Mouse (Mus musculus) stomach, embryonic 14.5 days (tissue): ENCODE measurements around the gene Tusc2. TPM values are rescaled to one million over a fixed set of nuclear protein-coding genes. Genes with fewer than 3 reads are reported as not detected.

Experiments
- ATAC-seq: fragments of 200-750 bp; cut with Nextera tagmentation; 2 replicates; pipeline ENCODE4 v1.8.0; 2017; ENCODE audit warnings: low read depth, moderate TSS enrichment; ENCODE audit not compliant: insufficient number of reproducible peaks, insufficient read depth, low FRiP score
- H3K27ac ChIP-seq: fragments of 300-500 bp; sonication (generic); 2 replicates; pipeline ENCODE4 v1.5.1; 2014; ENCODE audit warnings: mild to moderate bottlenecking, low read length, moderate library complexity, mixed read lengths
- H3K27me3 ChIP-seq: fragments of 300-500 bp; sonication (generic); 2 replicates; pipeline ENCODE4 v1.6.1; 2014; ENCODE audit warnings: low read length, control low read depth, mixed read lengths; ENCODE audit not compliant: control insufficient read depth, insufficient read depth
- H3K36me3 ChIP-seq: fragments of 300-500 bp; sonication (generic); 2 replicates; pipeline ENCODE4 v1.6.1; 2014; ENCODE audit warnings: mild to moderate bottlenecking, control low read depth, low read length, moderate library complexity, mixed read lengths; ENCODE audit not compliant: control insufficient read depth, insufficient read depth
- H3K4me1 ChIP-seq: fragments of 300-500 bp; sonication (generic); 2 replicates; pipeline ENCODE4 v1.6.1; 2014; ENCODE audit warnings: low read length, control low read depth, mixed read lengths; ENCODE audit not compliant: control insufficient read depth, insufficient read depth
- H3K4me2 ChIP-seq: fragments of 300-500 bp; sonication (generic); replicated peaks from 2 replicates; pipeline ENCODE4 v1.6.1; 2014; ENCODE audit warnings: low read depth, low read length, control low read depth
- H3K4me3 ChIP-seq: fragments of 300-500 bp; sonication (generic); 2 replicates; pipeline ENCODE4 v1.5.1; 2014; ENCODE audit warnings: low read depth, low read length, control low read depth
- H3K9ac ChIP-seq: fragments of 300-500 bp; sonication (generic); replicated peaks from 2 replicates; pipeline ENCODE4 v1.6.1; 2014; ENCODE audit warnings: low read depth, mild to moderate bottlenecking, control low read depth, low read length, moderate library complexity, mixed read lengths
- H3K9me3 ChIP-seq: fragments of 300-500 bp; sonication (generic); 2 replicates; pipeline ENCODE4 v1.6.1; 2016; ENCODE audit warnings: low read depth, low read length, control low read depth; ENCODE audit not compliant: control insufficient read depth
- WGBS: fragments of 180-500 bp; shearing (Covaris S2); extraction: QIAGEN DNeasy Blood & Tissue Kit; methylation state at CpG from one replicate; pipeline ENCODE4 v1.1.7; 2014; 5-methylcytosine and 5-hydroxymethylcytosine counted together
- polyA plus RNA-seq: library from polyadenylated mRNA; unstranded; fragments of >200 nt; fragmentation: Nextera tagmentation; extraction: Ambion mirVana; gene quantifications from 2 replicates; pipeline ENCODE4 v1.2.1, GENCODE M21; 2014

Tusc2 gene
- polyA plus RNA-seq, 1 experiment from 2014 or later, result 36.2 TPM

GRCm38 (mm10) chr9:107603251-107603650 lies 40.2 kb downstream of the Tusc2 start:
- no peak for ATAC-seq
- Histone ChIP-seq H3K9ac (no peak overlapping the region), H3K9me3 (no peaks in the 10 kb centered on the region), H3K27ac (no peak overlapping the region), H3K4me2 (no peak overlapping the region), H3K36me3 (no peaks in the 10 kb centered on the region), H3K27me3 (no peaks in the 10 kb centered on the region), H3K4me1 (peaks cover 22% of the 10 kb centered on the region; the same call in 1 of the 2 replicates), H3K4me3 (no peak overlapping the region)
- WGBS, result 68% methylated on average over 6 of the region's 6 CpGs

GRCm38 (mm10) chr9:107605041-107605661 lies 42.1 kb downstream of the Tusc2 start:
- WGBS, result 31% methylated on average over 23 of the region's 23 CpGs
- H3K36me3 ChIP-seq, result no peaks in the 10 kb centered on the region
- H3K9me3 ChIP-seq, result no peaks in the 10 kb centered on the region
- peaks cover 31% of the 10 kb centered on the region; the same call in 1 of the 2 replicates for H3K4me1 ChIP-seq
- H3K4me2 ChIP-seq, result peak overlapping the region; percentile 37
- no peaks in the 10 kb centered on the region for H3K27me3 ChIP-seq
- peak overlapping the region; percentile 20 for H3K4me3 ChIP-seq
- no peak overlapping the region for H3K9ac ChIP-seq
- H3K27ac ChIP-seq, result peak overlapping the region; percentile 64
- ATAC-seq, result peak; percentile 54

- Histone ChIP-seq H3K4me1 (peaks cover 36% of the 10 kb centered on the region; the same call in 1 of the 2 replicates), H3K27ac (peak overlapping the region; percentile 56; the same call in 1 of the 2 replicates), H3K9me3 (no peaks in the 10 kb centered on the region), H3K4me3 (no peak overlapping the region), H3K36me3 (no peaks in the 10 kb centered on the region), H3K27me3 (no peaks in the 10 kb centered on the region), H3K9ac (no peak overlapping the region), H3K4me2 (peak overlapping the region; percentile 22; the same call in 1 of the 2 replicates)
- 12% methylated on average over 9 of the region's 9 CpGs for WGBS
- ATAC-seq, result no peak
Measured at GRCm38 (mm10) chr9:107606591-107606990, 43.5 kb downstream of the Tusc2 start.

GRCm38 (mm10) chr9:107607036-107607435 lies 44.0 kb downstream of the Tusc2 start:
- H3K4me3 ChIP-seq, result no peak overlapping the region
- H3K9ac ChIP-seq, result no peak overlapping the region
- no peak for ATAC-seq
- no peak overlapping the region for H3K27ac ChIP-seq
- no peaks in the 10 kb centered on the region for H3K9me3 ChIP-seq
- peak overlapping the region; percentile 22; the same call in 1 of the 2 replicates for H3K4me2 ChIP-seq
- no peaks in the 10 kb centered on the region for H3K27me3 ChIP-seq
- peaks cover 38% of the 10 kb centered on the region; the same call in 1 of the 2 replicates for H3K4me1 ChIP-seq
- no peaks in the 10 kb centered on the region for H3K36me3 ChIP-seq
- WGBS, result 55% methylated on average over 2 of the region's 2 CpGs

- no peak overlapping the region for H3K9ac ChIP-seq
- ATAC-seq, result no peak
- H3K4me2 ChIP-seq, result no peak overlapping the region
- no peak overlapping the region; the same call in 1 of the 2 replicates for H3K27ac ChIP-seq
- H3K36me3 ChIP-seq, result no peaks in the 10 kb centered on the region
- H3K4me1 ChIP-seq, result peaks cover 42% of the 10 kb centered on the region; the same call in 1 of the 2 replicates
- H3K27me3 ChIP-seq, result no peaks in the 10 kb centered on the region
- H3K9me3 ChIP-seq, result no peaks in the 10 kb centered on the region
- no peak overlapping the region for H3K4me3 ChIP-seq
- 44% methylated on average over 9 of the region's 9 CpGs for WGBS
Measured at GRCm38 (mm10) chr9:107607653-107608245, 44.7 kb downstream of the Tusc2 start.

GRCm38 (mm10) chr9:107608741-107609432 lies 45.8 kb downstream of the Tusc2 start, which contains the start of gene Sema3b:
Gene Sema3b (minus strand): TSS chr9:107609229.
- H3K4me1 ChIP-seq, result peaks cover 47% of the 10 kb centered on the region; the same call in 1 of the 2 replicates
- H3K4me2 ChIP-seq, result no peak within 1 kb of the TSS
- no peak within 1 kb of the TSS for H3K4me3 ChIP-seq

GRCm38 (mm10) chr9:107609433-107609830 lies 46.4 kb downstream of the Tusc2 start:
- H3K4me1 ChIP-seq, result peaks cover 43% of the 10 kb centered on the region; the same call in 1 of the 2 replicates
- no peak overlapping the region for H3K4me2 ChIP-seq
- no peak overlapping the region for H3K27ac ChIP-seq
- no peak overlapping the region for H3K4me3 ChIP-seq
- no peak for ATAC-seq
- H3K9ac ChIP-seq, result no peak overlapping the region
- H3K9me3 ChIP-seq, result no peaks in the 10 kb centered on the region
- 59% methylated on average over 4 of the region's 4 CpGs for WGBS
- H3K27me3 ChIP-seq, result no peaks in the 10 kb centered on the region
- H3K36me3 ChIP-seq, result peaks cover 10% of the 10 kb centered on the region

More at GRCm38 (mm10) chr9:107608741-107609432, 45.8 kb downstream of the Tusc2 start, which contains the start of gene Sema3b:
- no peaks in the 10 kb centered on the region for H3K9me3 ChIP-seq
- ATAC-seq, result no peak
- 37% methylated on average over 12 of the region's 12 CpGs for WGBS
- H3K9ac ChIP-seq, result no peak within 1 kb of the TSS
- H3K27me3 ChIP-seq, result no peaks in the 10 kb centered on the region
- peaks cover 4% of the 10 kb centered on the region; the same call in 1 of the 2 replicates for H3K36me3 ChIP-seq
- no peak within 1 kb of the TSS for H3K27ac ChIP-seq

GRCm38 (mm10) chr9:107611456-107612190 lies 48.6 kb downstream of the Tusc2 start:
- Histone ChIP-seq H3K27ac (peak overlapping the region; percentile 92), H3K9ac (peak overlapping the region; percentile 55; the same call in 1 of the 2 replicates), H3K4me2 (peak overlapping the region; percentile 72; the same call in 1 of the 2 replicates), H3K36me3 (peaks cover 32% of the 10 kb centered on the region), H3K4me3 (no peak overlapping the region), H3K27me3 (no peaks in the 10 kb centered on the region), H3K9me3 (no peaks in the 10 kb centered on the region), H3K4me1 (peaks cover 35% of the 10 kb centered on the region; the same call in 1 of the 2 replicates)
- 68% methylated on average over 6 of the region's 6 CpGs for WGBS
- ATAC-seq, result no peak
